Mouse (Mus musculus) megakaryocyte-erythroid progenitor cell, adult 5-6 weeks (primary cell): ENCODE measurements around the gene Krtap4-1. TPM values are rescaled to one million over a fixed set of nuclear protein-coding genes. Genes with fewer than 3 reads are reported as not detected.
"Not testable (repeated sequence)": the region's sequence is repeated elsewhere in the genome, so short reads cannot be mapped to it uniquely, and the experiment has no call there.

Experiments
- ATAC-seq: replicated peaks from 2 replicates; pipeline ENCODE4 v1.8.0; 2016; ENCODE audit warnings: mild to moderate bottlenecking, inconsistent platforms; ENCODE audit not compliant: severe bottlenecking, poor library complexity, low FRiP score, low TSS enrichment
- total RNA-seq, 2 experiments: library from RNA; stranded (forward) in 1 of 2; stranded (reverse) in 1 of 2; fragments of 200-1000, 215-1000 nt in 1 of 2; fragments of >200 nt in 1 of 2; fragmentation: Nextera tagmentation in 1 of 2; gene quantifications; 2 replicates each; pipeline ENCODE4 v1.2.3; 2014 to 2017

The Krtap4-1 gene
- total RNA-seq, 2 experiments from 2014 or later = not detected

DNA sequence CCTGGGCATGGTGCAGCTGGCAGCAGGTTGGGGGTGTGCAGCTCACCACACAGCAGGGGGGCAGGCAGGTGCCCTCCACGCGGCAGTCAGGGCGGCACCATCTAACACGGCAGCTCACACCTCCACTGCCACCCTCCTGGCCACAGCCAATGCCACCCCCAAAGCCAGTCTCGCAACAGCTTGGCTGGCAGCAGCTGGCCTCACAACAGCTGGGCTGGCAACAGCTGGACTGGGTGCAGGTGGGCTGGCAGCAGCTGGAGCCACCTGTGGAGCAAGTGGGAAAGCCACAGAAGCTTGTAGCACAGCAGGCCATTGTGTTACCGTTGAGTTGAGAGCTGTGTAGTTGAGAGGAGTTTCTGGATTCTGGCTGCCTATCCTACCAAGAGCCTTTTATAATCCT, 30.3 kb downstream of the Krtap4-1 start, which contains the start of gene Krtap9-3:
Krtap9-3 (minus strand) TSS at position 364 of the 400 bp plus-strand sequence.
- not testable (repeated sequence) for ATAC-seq

GRCm38 (mm10) chr11:99590981-99591380, 37.1 kb downstream of the Krtap4-1 start, which contains the start of gene Krtap1-3:
Krtap1-3 (minus strand) TSS chr11:99591339.
- ATAC-seq = no peak

DNA sequence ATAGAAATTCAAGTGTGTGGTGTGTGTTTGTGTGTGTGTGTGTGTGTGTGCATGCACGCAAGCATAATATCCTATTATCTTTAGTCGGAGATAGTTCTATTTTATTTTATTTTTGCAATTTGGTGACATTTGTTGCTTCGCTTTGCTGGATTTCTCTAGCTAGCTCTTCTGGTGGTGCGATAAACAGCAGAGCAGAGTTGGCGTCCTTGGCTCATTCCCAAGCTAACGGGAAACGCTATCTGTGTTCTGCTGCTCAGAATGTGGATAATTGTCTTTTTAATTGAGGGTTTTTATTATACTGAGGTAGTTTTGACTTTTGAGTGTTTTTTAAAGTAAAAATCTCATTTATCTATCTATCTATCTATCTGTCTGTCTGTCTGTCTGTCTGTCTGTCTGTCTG, 42.9 kb downstream of the Krtap4-1 start:
- ATAC-seq = no peak

GRCm38 (mm10) chr11:99583245-99583704, 44.8 kb downstream of the Krtap4-1 start, which contains the start of gene Krtap1-4:
Krtap1-4 (minus strand) TSS chr11:99583654.
- ATAC-seq = no peak

DNA sequence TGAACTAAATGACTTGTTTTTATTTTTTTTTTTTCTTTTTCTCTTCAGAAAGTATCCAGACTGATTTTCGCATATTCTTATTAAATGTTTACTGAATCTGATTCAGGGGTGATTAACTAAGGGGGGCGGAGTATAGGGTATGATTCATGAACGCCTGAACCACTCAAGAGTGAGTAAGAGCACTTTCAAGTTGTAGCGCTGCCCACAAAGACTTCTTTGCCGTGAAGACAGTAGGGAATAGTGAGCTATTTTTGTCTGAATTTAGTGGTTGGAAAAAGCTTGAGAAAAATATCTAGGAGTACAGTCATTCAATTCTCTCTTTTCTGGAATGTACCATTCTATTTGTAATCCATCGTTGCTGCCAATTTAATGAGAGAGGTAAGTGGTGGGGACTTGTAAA, 46.5 kb downstream of the Krtap4-1 start:
- ATAC-seq = no peak

- ATAC-seq = no peak
These were observed 47.0 kb downstream of the Krtap4-1 start for GRCm38 (mm10) chr11:99581051-99581450.

DNA sequence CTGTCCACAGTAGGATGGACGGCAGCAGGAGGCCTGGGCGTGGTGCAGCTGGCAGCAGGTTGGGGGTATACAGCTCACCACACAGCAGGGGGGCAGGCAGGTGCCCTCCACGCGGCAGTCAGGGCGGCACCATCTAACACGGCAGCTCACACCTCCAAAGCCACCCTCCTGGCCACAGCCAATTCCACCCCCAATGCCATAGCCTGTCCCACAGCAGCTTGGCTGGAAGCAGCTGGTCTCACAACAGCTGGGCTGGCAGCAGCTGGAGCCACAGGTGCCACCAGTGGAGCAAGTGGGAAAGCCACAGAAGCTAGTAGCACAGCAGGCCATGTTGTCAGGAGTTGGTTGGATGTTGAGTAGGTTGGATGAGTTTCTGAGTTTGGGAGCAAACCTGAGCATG, 47.4 kb downstream of the Krtap4-1 start, which contains the start of gene Krtap1-5:
Krtap1-5 (minus strand) TSS at position 381 of the 400 bp plus-strand sequence.
- no peak for ATAC-seq

Other genes with a start within 250 kb of the Krtap4-1 start
Only the 30 nearest of the 38 such genes appear.
- gene Krt23, start 135.1 kb downstream of the Krtap4-1 start, total RNA-seq (2014; fragmentation: Nextera tagmentation) = not detected in 2 replicates
- gene Krt23, start 135.1 kb downstream of the Krtap4-1 start, total RNA-seq (2017) = not detected in 2 replicates
- gene Krt39, start 106.9 kb downstream of the Krtap4-1 start, total RNA-seq (2014; fragmentation: Nextera tagmentation) = not detected in 2 replicates
- gene Krt39, start 106.9 kb downstream of the Krtap4-1 start, total RNA-seq (2017) = not detected in 2 replicates
- not detected in 2 replicates for gene Krt40, start 85.1 kb downstream of the Krtap4-1 start, total RNA-seq (2014; fragmentation: Nextera tagmentation)
- not detected in 2 replicates for gene Krt40, start 85.1 kb downstream of the Krtap4-1 start, total RNA-seq (2017)
- gene Krtap3-3, start 77.4 kb downstream of the Krtap4-1 start, total RNA-seq (2014; fragmentation: Nextera tagmentation) = not detected in 2 replicates
- gene Krtap3-3, start 77.4 kb downstream of the Krtap4-1 start, total RNA-seq (2017) = not detected in 2 replicates
- not detected in 2 replicates for gene Krtap3-2, start 71.4 kb downstream of the Krtap4-1 start, total RNA-seq (2014; fragmentation: Nextera tagmentation)
- not detected in 2 replicates for gene Krtap3-2, start 71.4 kb downstream of the Krtap4-1 start, total RNA-seq (2017)
- gene Gm11939, start 68.8 kb downstream of the Krtap4-1 start, total RNA-seq (2014; fragmentation: Nextera tagmentation) = not detected in 2 replicates
- not detected in 2 replicates for gene Gm11939, start 68.8 kb downstream of the Krtap4-1 start, total RNA-seq (2017)
- not detected in 2 replicates for gene Krtap3-1, start 61.6 kb downstream of the Krtap4-1 start, total RNA-seq (2014; fragmentation: Nextera tagmentation)
- not detected in 2 replicates for gene Krtap3-1, start 61.6 kb downstream of the Krtap4-1 start, total RNA-seq (2017)
- gene Krtap1-5, start 47.2 kb downstream of the Krtap4-1 start, total RNA-seq (2014; fragmentation: Nextera tagmentation) = not detected in 2 replicates
- gene Krtap1-5, start 47.2 kb downstream of the Krtap4-1 start, total RNA-seq (2017) = not detected in 2 replicates
- gene Krtap1-4, start 44.6 kb downstream of the Krtap4-1 start, total RNA-seq (2014; fragmentation: Nextera tagmentation) = not detected in 2 replicates
- not detected in 2 replicates for gene Krtap1-4, start 44.6 kb downstream of the Krtap4-1 start, total RNA-seq (2017)
- not detected in 2 replicates for gene Krtap1-3, start 36.9 kb downstream of the Krtap4-1 start, total RNA-seq (2014; fragmentation: Nextera tagmentation)
- gene Krtap1-3, start 36.9 kb downstream of the Krtap4-1 start, total RNA-seq (2017) = not detected in 2 replicates
- not detected in 2 replicates for gene Krtap9-3, start 30.1 kb downstream of the Krtap4-1 start, total RNA-seq (2014; fragmentation: Nextera tagmentation)
- gene Krtap9-3, start 30.1 kb downstream of the Krtap4-1 start, total RNA-seq (2017) = not detected in 2 replicates
- gene Gm11938, start 24.9 kb downstream of the Krtap4-1 start, total RNA-seq (2014; fragmentation: Nextera tagmentation) = not detected in 2 replicates
- gene Gm11938, start 24.9 kb downstream of the Krtap4-1 start, total RNA-seq (2017) = not detected in 2 replicates
- not detected in 2 replicates for gene Gm11937, start 18.0 kb downstream of the Krtap4-1 start, total RNA-seq (2014; fragmentation: Nextera tagmentation)
- gene Gm11937, start 18.0 kb downstream of the Krtap4-1 start, total RNA-seq (2017) = not detected in 2 replicates
- not detected in 2 replicates for gene Krtap2-4, start 13.4 kb downstream of the Krtap4-1 start, total RNA-seq (2014; fragmentation: Nextera tagmentation)
- not detected in 2 replicates for gene Krtap2-4, start 13.4 kb downstream of the Krtap4-1 start, total RNA-seq (2017)
- gene Gm11562, start 7.8 kb downstream of the Krtap4-1 start, total RNA-seq (2014; fragmentation: Nextera tagmentation) = not detected in 2 replicates
- not detected in 2 replicates for gene Gm11562, start 7.8 kb downstream of the Krtap4-1 start, total RNA-seq (2017)
- not detected in 2 replicates for gene Krtap4-2, start 6.8 kb upstream of the Krtap4-1 start, total RNA-seq (2014; fragmentation: Nextera tagmentation)
- not detected in 2 replicates for gene Krtap4-2, start 6.8 kb upstream of the Krtap4-1 start, total RNA-seq (2017)
- gene Krtap4-7, start 15.9 kb upstream of the Krtap4-1 start, total RNA-seq (2014; fragmentation: Nextera tagmentation) = not detected in 2 replicates
- gene Krtap4-7, start 15.9 kb upstream of the Krtap4-1 start, total RNA-seq (2017) = not detected in 2 replicates
- gene Gm11555, start 22.0 kb upstream of the Krtap4-1 start, total RNA-seq (2014; fragmentation: Nextera tagmentation) = not detected in 2 replicates
- gene Gm11555, start 22.0 kb upstream of the Krtap4-1 start, total RNA-seq (2017) = not detected in 2 replicates
- gene Gm11563, start 30.7 kb upstream of the Krtap4-1 start, total RNA-seq (2014; fragmentation: Nextera tagmentation) = not detected in 2 replicates
- gene Gm11563, start 30.7 kb upstream of the Krtap4-1 start, total RNA-seq (2017) = not detected in 2 replicates
- gene Krtap4-6, start 37.7 kb upstream of the Krtap4-1 start, total RNA-seq (2014; fragmentation: Nextera tagmentation) = not detected in 2 replicates
- gene Krtap4-6, start 37.7 kb upstream of the Krtap4-1 start, total RNA-seq (2017) = not detected in 2 replicates
- gene Gm14190, start 62.5 kb upstream of the Krtap4-1 start, total RNA-seq (2014; fragmentation: Nextera tagmentation) = not detected in 2 replicates
- not detected in 2 replicates for gene Gm14190, start 62.5 kb upstream of the Krtap4-1 start, total RNA-seq (2017)
- gene Gm14180, start 106.1 kb upstream of the Krtap4-1 start, total RNA-seq (2014; fragmentation: Nextera tagmentation) = not detected in 2 replicates
- not detected in 2 replicates for gene Gm14180, start 106.1 kb upstream of the Krtap4-1 start, total RNA-seq (2017)
- gene Gm11595, start 144.7 kb upstream of the Krtap4-1 start, total RNA-seq (2014; fragmentation: Nextera tagmentation) = not detected in 2 replicates
- gene Gm11595, start 144.7 kb upstream of the Krtap4-1 start, total RNA-seq (2017) = not detected in 2 replicates
- gene Krtap4-8, start 152.5 kb upstream of the Krtap4-1 start, total RNA-seq (2014; fragmentation: Nextera tagmentation) = not detected in 2 replicates
- not detected in 2 replicates for gene Krtap4-8, start 152.5 kb upstream of the Krtap4-1 start, total RNA-seq (2017)
- gene Krtap4-9, start 157.0 kb upstream of the Krtap4-1 start, total RNA-seq (2014; fragmentation: Nextera tagmentation) = not detected in 2 replicates
- gene Krtap4-9, start 157.0 kb upstream of the Krtap4-1 start, total RNA-seq (2017) = not detected in 2 replicates
- gene Gm11596, start 165.2 kb upstream of the Krtap4-1 start, total RNA-seq (2014; fragmentation: Nextera tagmentation) = not detected in 2 replicates
- not detected in 2 replicates for gene Gm11596, start 165.2 kb upstream of the Krtap4-1 start, total RNA-seq (2017)
- gene Gm11569, start 170.7 kb upstream of the Krtap4-1 start, total RNA-seq (2014; fragmentation: Nextera tagmentation) = not detected in 2 replicates
- gene Gm11569, start 170.7 kb upstream of the Krtap4-1 start, total RNA-seq (2017) = not detected in 2 replicates
- not detected in 2 replicates for gene Gm11554, start 176.2 kb upstream of the Krtap4-1 start, total RNA-seq (2014; fragmentation: Nextera tagmentation)
- gene Gm11554, start 176.2 kb upstream of the Krtap4-1 start, total RNA-seq (2017) = not detected in 2 replicates
- not detected in 2 replicates for gene Krtap4-13, start 181.7 kb upstream of the Krtap4-1 start, total RNA-seq (2014; fragmentation: Nextera tagmentation)
- gene Krtap4-13, start 181.7 kb upstream of the Krtap4-1 start, total RNA-seq (2017) = not detected in 2 replicates
- gene Gm11564, start 187.4 kb upstream of the Krtap4-1 start, total RNA-seq (2014; fragmentation: Nextera tagmentation) = not detected in 2 replicates
- not detected in 2 replicates for gene Gm11564, start 187.4 kb upstream of the Krtap4-1 start, total RNA-seq (2017)